15 mouse cellular contexts compared by ENCODE assay signal in the genomic region with DNA sequence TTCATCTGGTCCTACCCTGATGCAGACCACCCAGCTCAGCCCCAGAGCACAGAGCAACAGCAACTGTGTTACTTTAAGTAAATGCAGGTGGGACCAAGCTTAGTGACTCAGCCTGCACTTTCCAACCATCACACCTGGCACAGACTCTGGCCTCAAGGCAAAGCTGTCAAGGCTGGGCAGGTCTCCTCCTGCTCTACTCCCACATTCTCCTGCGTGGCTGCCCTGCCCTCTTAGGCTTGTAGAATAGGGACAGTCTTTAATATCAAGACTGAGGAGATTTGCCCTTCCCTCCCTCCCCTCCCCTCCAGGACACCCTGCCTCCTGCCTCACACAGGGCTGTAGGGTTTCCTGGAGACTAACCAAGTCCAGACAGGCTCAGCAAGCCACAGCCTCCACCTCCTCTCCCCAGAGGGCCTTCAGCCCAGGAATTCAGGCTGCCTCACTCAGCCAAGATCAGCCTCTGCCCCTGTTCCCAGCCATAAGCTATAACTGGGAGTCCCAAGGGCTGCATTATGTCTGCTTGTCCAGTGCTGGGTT. TPM values are rescaled to one million over a fixed set of nuclear protein-coding genes. Genes with fewer than 3 reads are reported as not detected.
DNase-seq lines count a peak whose midpoint lies in the region; ATAC-seq and TF ChIP-seq lines count a peak whose summit lies in the region.
"Had no signal": no experiment of that assay in that cellular context is flagged by ENCODE, and none has a peak within 500 bp of the region (broad histone marks: within the 10 kb centered on the region; RNA-seq: fewer than 3 reads in every experiment).

No protein-coding gene starts in this region.

- H3K27ac ChIP-seq in kidney, adult 2 months (ENCODE audit: insufficient read depth, low read depth, low read length), result no peak overlapping the region
- peak overlapping the region; percentile 87 for H3K27ac ChIP-seq in stomach, embryonic 16.5 days (ENCODE audit: low read length)
- no peak overlapping the region for H3K27ac ChIP-seq in layer of hippocampus, adult 2 months
- H3K27ac ChIP-seq: forebrain, embryonic 15.5 days; heart, adult 2 months; liver, embryonic 13.5 days had no signal

- WGBS in kidney, adult 2 months, result 24% methylated on average over 1 of the region's 1 CpGs
- WGBS in stomach, embryonic 16.5 days, result 33% methylated on average over 1 of the region's 1 CpGs

- TF ChIP-seq POLR2A in kidney, adult 2 months (IDR thresholded peaks at IDR 0.05; ENCODE audit: low read depth, low read length), result no peak

- DNase-seq in embryo, embryonic 10.5 days (ENCODE audit: low spot score), result peak; percentile 5
- DNase-seq in embryo, embryonic 10 days (ENCODE audit: low spot score), result no peak
- DNase-seq in kidney, postnatal 14 days, result peak; percentile 41
- no peak for DNase-seq in kidney, adult 2 months
- DNase-seq in gonadal fat pad, adult 2 months (ENCODE audit: low read depth), result peak; percentile 96
- no peak for DNase-seq in layer of hippocampus, adult 2 months (ENCODE audit: low spot score in 2 of 2)
- no peak for DNase-seq in right cerebral cortex, postnatal 25 days
- DNase-seq: cerebellum, postnatal 14 days; liver, embryonic 13.5 days; thymus, postnatal 36 days had no signal

- no peaks in the 10 kb centered on the region for H3K9me3 ChIP-seq in stomach, embryonic 16.5 days (replicated peaks; ENCODE audit: control insufficient read depth, low read length)
- H3K9me3 ChIP-seq: forebrain, embryonic 15.5 days; liver, embryonic 13.5 days had no signal

- H3K4me2 ChIP-seq in stomach, embryonic 16.5 days (ENCODE audit: low read depth, low read length), result no peak overlapping the region
- H3K4me2 ChIP-seq: forebrain, embryonic 15.5 days; liver, embryonic 13.5 days had no signal

- no peaks in the 10 kb centered on the region for H3K36me3 ChIP-seq in kidney, adult 2 months (ENCODE audit: control insufficient read depth, insufficient read depth, low read length)
- H3K36me3 ChIP-seq in stomach, embryonic 16.5 days (ENCODE audit: control insufficient read depth, insufficient read depth, low read length), result no peaks in the 10 kb centered on the region
- H3K36me3 ChIP-seq: forebrain, embryonic 15.5 days; liver, embryonic 13.5 days had no signal

- H3K4me1 ChIP-seq in kidney, adult 2 months (ENCODE audit: control insufficient read depth, insufficient read depth, low read length), result no peaks in the 10 kb centered on the region
- H3K4me1 ChIP-seq in stomach, embryonic 16.5 days (ENCODE audit: control insufficient read depth, insufficient read depth, low read length), result peaks cover 9% of the 10 kb centered on the region; the same call in 1 of the 2 replicates
- H3K4me1 ChIP-seq: forebrain, embryonic 15.5 days; liver, embryonic 13.5 days had no signal

- TF ChIP-seq CTCF in kidney, adult 2 months (conservative IDR thresholded peaks at IDR 0.05; ENCODE audit: insufficient read depth, insufficient read length, low read depth, low read length), result no peak
- no peak for TF ChIP-seq CTCF in layer of hippocampus, adult 2 months (conservative IDR thresholded peaks at IDR 0.05)

- no peak overlapping the region for H3K4me3 ChIP-seq in kidney, adult 2 months (ENCODE audit: insufficient read depth, low read depth, low read length)
- no peak overlapping the region for H3K4me3 ChIP-seq in stomach, embryonic 16.5 days (replicated peaks; ENCODE audit: low read length)
- no peak overlapping the region for H3K4me3 ChIP-seq in layer of hippocampus, adult 2 months
- H3K4me3 ChIP-seq: forebrain, embryonic 15.5 days; heart, adult 2 months; liver, embryonic 13.5 days had no signal

- H3K27me3 ChIP-seq in kidney, adult 2 months (replicated peaks; ENCODE audit: control insufficient read depth, insufficient read depth, low read length), result no peaks in the 10 kb centered on the region
- no peaks in the 10 kb centered on the region for H3K27me3 ChIP-seq in stomach, embryonic 16.5 days (ENCODE audit: control insufficient read depth, insufficient read depth, low read length)
- H3K27me3 ChIP-seq: forebrain, embryonic 15.5 days; liver, embryonic 13.5 days had no signal

- ATAC-seq in stomach, embryonic 16.5 days (ENCODE audit: insufficient read depth, low FRiP score), result peak; percentile 90
- ATAC-seq: forebrain, embryonic 15.5 days; hindbrain, embryonic 16.5 days had no signal

- H3K9ac ChIP-seq in stomach, embryonic 16.5 days (ENCODE audit: low read length), result peak overlapping the region; percentile 63
- H3K9ac ChIP-seq: forebrain, embryonic 15.5 days; liver, embryonic 13.5 days had no signal

RNA-seq across cellular contexts. Expression of a gene that starts 13.9 kb away (rescaled TPM):
- polyA plus RNA-seq in kidney, adult 2 months (2012; rRNA removed), result 1.1 and 1.6 TPM in 2 replicates
- 11.2 and 12.3 TPM in 2 replicates for polyA plus RNA-seq in gonadal fat pad, adult 2 months (2012; rRNA removed)
- 5.8 and 9.9 TPM in 2 replicates for polyA plus RNA-seq in stomach, embryonic 16.5 days (2015; fragmentation: Nextera tagmentation; extraction: Ambion mirVana)
- not detected for total RNA-seq in layer of hippocampus, adult 2 months (2021)

RNA-seq across cellular contexts. Expression of a gene that starts 16.1 kb away (rescaled TPM):
- polyA plus RNA-seq in kidney, adult 2 months (2012; rRNA removed), result 22.8 and 25.0 TPM in 2 replicates
- 21.7 and 30.4 TPM in 2 replicates for polyA plus RNA-seq in gonadal fat pad, adult 2 months (2012; rRNA removed)
- polyA plus RNA-seq in stomach, embryonic 16.5 days (2015; fragmentation: Nextera tagmentation; extraction: Ambion mirVana), result 353 and 382 TPM in 2 replicates
- total RNA-seq in layer of hippocampus, adult 2 months (2021), result 1 to 10 TPM; 4.4 to 6.8 TPM

RNA-seq across cellular contexts. Expression of a gene that starts 24.8 kb away (rescaled TPM):
- polyA plus RNA-seq in kidney, adult 2 months (2012; rRNA removed), result 865 and 950 TPM in 2 replicates
- 508 and 671 TPM in 2 replicates for polyA plus RNA-seq in gonadal fat pad, adult 2 months (2012; rRNA removed)
- polyA plus RNA-seq in stomach, embryonic 16.5 days (2015; fragmentation: Nextera tagmentation; extraction: Ambion mirVana), result 227 and 230 TPM in 2 replicates
- total RNA-seq in layer of hippocampus, adult 2 months (2021), result 10 to 100 TPM; 66.4 to 68.8 TPM

RNA-seq across cellular contexts. Expression of a gene that starts 31.5 kb away (rescaled TPM):
- polyA plus RNA-seq in kidney, adult 2 months (2012; rRNA removed), result 0.11 and 0.24 TPM in 2 replicates
- polyA plus RNA-seq in gonadal fat pad, adult 2 months (2012; rRNA removed), result 0.28 and 0.42 TPM in 2 replicates
- polyA plus RNA-seq in stomach, embryonic 16.5 days (2015; fragmentation: Nextera tagmentation; extraction: Ambion mirVana), result 0.56 and 0.59 TPM in 2 replicates
- under 1 TPM; 0.15 to 0.29 TPM for total RNA-seq in layer of hippocampus, adult 2 months (2021)
- total RNA-seq: megakaryocyte progenitor cell, adult 5-6 weeks had no signal

RNA-seq across cellular contexts. Expression of a gene that starts 41.4 kb away (rescaled TPM):
- 172 and 214 TPM in 2 replicates for polyA plus RNA-seq in kidney, adult 2 months (2012; rRNA removed)
- polyA plus RNA-seq in gonadal fat pad, adult 2 months (2012; rRNA removed), result 298 and 302 TPM in 2 replicates
- polyA plus RNA-seq in stomach, embryonic 16.5 days (2015; fragmentation: Nextera tagmentation; extraction: Ambion mirVana), result 170 and 200 TPM in 2 replicates
- 100 to 1,000 TPM; 410 to 476 TPM for total RNA-seq in layer of hippocampus, adult 2 months (2021)

Comparison
In these comparisons a context has a peak if more than half of its experiments do, and no peak if none do; other contexts are left out.
1. DNase-seq: peak in embryo, embryonic 10.5 days (single experiment), kidney, postnatal 14 days (single experiment) and gonadal fat pad, adult 2 months (single experiment); none in embryo, embryonic 10 days (single experiment), kidney, adult 2 months (single experiment), layer of hippocampus, adult 2 months (0 of 2) and right cerebral cortex, postnatal 25 days (single experiment).
2. RNA of a gene that starts 16.1 kb away (polyA plus RNA-seq): 353 to 382 TPM in stomach, embryonic 16.5 days; 21.7 to 30.4 TPM in gonadal fat pad, adult 2 months and 22.8 to 25.0 TPM in kidney, adult 2 months; every median in the first group is over 10 times any median in the second.